Mouse (Mus musculus) duodenum, adult 2 months (tissue): ENCODE data around the gene Crlf2. TPM values are rescaled to one million over a fixed set of nuclear protein-coding genes. Genes with fewer than 3 reads are reported as not detected.

ENCODE experiments used
- polyA plus RNA-seq: library from polyadenylated mRNA; depleted of rRNA; stranded (reverse); fragments of >200 nt; gene quantifications from 2 replicates; pipeline ENCODE4 v1.2.3, GENCODE M21; 2012; ENCODE audit warnings: low replicate concordance; rRNA removed

Crlf2 gene
- polyA plus RNA-seq = 16.7 and 46.7 TPM in 2 replicates

GRCm38 (mm10) chr5:109558404-109559160, at the start of gene Crlf2:
Crlf2 (minus strand) TSS chr5:109558993.

Other genes starting within 250 kb of the Crlf2 start
- not detected in 2 replicates for gene Vmn2r16, start 228.8 kb downstream of the Crlf2 start, polyA plus RNA-seq
- not detected in 2 replicates for gene Vmn2r17, start 139.3 kb downstream of the Crlf2 start, polyA plus RNA-seq
- gene 5430403G16Rik, start 132.0 kb upstream of the Crlf2 start, polyA plus RNA-seq = not detected in 2 replicates
- 0.26 TPM in 1 of 2 replicates, not detected in the other for gene 4930522L14Rik, start 192.9 kb upstream of the Crlf2 start, polyA plus RNA-seq